Mouse (Mus musculus) myocyte (in vitro differentiated cells): ENCODE data around the gene Irf9.

Source experiments
- CEBPB ChIP-seq: IDR thresholded peaks from 2 replicates; pipeline ENCODE4 v1.6.1; 2011; ENCODE audit warnings: mild to moderate bottlenecking, moderate library complexity; ENCODE audit not compliant: poor library complexity, insufficient read depth, severe bottlenecking
- MAX ChIP-seq: IDR thresholded peaks from one replicate; pipeline ENCODE4 v1.6.1; 2011; ENCODE audit warnings: low read depth, mild to moderate bottlenecking, control low read depth
- MYOD1 ChIP-seq, 3 experiments: IDR thresholded peaks; one replicate each; pipeline ENCODE4 v1.6.1; 2011; ENCODE audit warnings: control low read depth in 2 of 3, low read depth in 2 of 3, mild to moderate bottlenecking in 2 of 3, moderate library complexity in 1 of 3; ENCODE audit not compliant: insufficient read length in 2 of 3, control insufficient read depth in 1 of 3
- MYOG ChIP-seq, 3 experiments: IDR thresholded peaks; one replicate each; pipeline ENCODE4 v1.6.1; 2011; ENCODE audit warnings: control low read depth in 2 of 3, low read depth in 2 of 3, mild to moderate bottlenecking in 2 of 3; ENCODE audit not compliant: insufficient read length in 2 of 3, control insufficient read depth in 1 of 3, insufficient read depth in 1 of 3
- POLR2A ChIP-seq: IDR thresholded peaks from one replicate; pipeline ENCODE4 v1.6.1; 2011; ENCODE audit warnings: low read depth, mild to moderate bottlenecking, control low read depth, moderate library complexity; ENCODE audit not compliant: insufficient read length
- POLR2AphosphoS2 ChIP-seq: IDR thresholded peaks from one replicate; pipeline ENCODE4 v1.6.1; 2011; ENCODE audit warnings: low read depth, control low read depth; ENCODE audit not compliant: insufficient read length
- TCF12 ChIP-seq: IDR thresholded peaks from one replicate; pipeline ENCODE4 v1.6.1; 2011; ENCODE audit warnings: mild to moderate bottlenecking, control low read depth; ENCODE audit not compliant: poor library complexity, insufficient read depth, severe bottlenecking
- USF1 ChIP-seq: IDR thresholded peaks from one replicate; pipeline ENCODE4 v1.6.1; 2011; ENCODE audit warnings: low read depth, mild to moderate bottlenecking, control low read depth, moderate library complexity

- no peak for TF ChIP-seq TCF12
- peak; percentile 69 for TF ChIP-seq POLR2A
- peak; percentile 60 for TF ChIP-seq POLR2AphosphoS2
- TF ChIP-seq USF1 = no peak
- peak in 2 of 3 experiments; percentile 74 to 79 for TF ChIP-seq MYOD1 (IDR thresholded peaks at IDR 0.05; ENCODE audit: control insufficient read depth in 1 of 3, insufficient read length in 2 of 3, low read depth in 2 of 3)
- no peak for TF ChIP-seq MYOG (IDR thresholded peaks at IDR 0.05; ENCODE audit: control insufficient read depth in 1 of 3, insufficient read depth in 1 of 3, insufficient read length in 2 of 3, low read depth in 2 of 3)
- TF ChIP-seq MAX = no peak
- TF ChIP-seq CEBPB = no peak
Observed at GRCm38 (mm10) chr14:55584702-55585565, 18.4 kb upstream of the Irf9 start, which contains the start of gene Emc9.
